Mouse (Mus musculus) left cerebral cortex, adult 6 months (tissue): ENCODE results near the gene Cdh12. TPM values are rescaled to one million over a fixed set of nuclear protein-coding genes. Genes with fewer than 3 reads are reported as not detected.

ENCODE experiments used
- long read RNA-seq, 2 experiments: library from polyadenylated mRNA; unstranded; transcript quantifications; one replicate each; pipeline ENCODE4 v2.0.0; 2019 to 2020
- polyA plus RNA-seq: library from polyadenylated mRNA; unstranded; fragments of <200 nt; fragmentation: Nextera tagmentation; gene quantifications from 2 replicates; pipeline ENCODE4 v1.2.3, GENCODE M21; 2021

The Cdh12 gene
- 4.5 and 6.8 TPM in 2 replicates for polyA plus RNA-seq
- long read RNA-seq, experiment 1, full-length matches to known transcripts: 16 of 35 reads
- long read RNA-seq, experiment 1, partial matches to known transcripts: 8 of 35 reads
- long read RNA-seq, experiment 1, other reads (novel, unspliced or antisense): 11 of 35 reads
- long read RNA-seq, experiment 2, partial matches to known transcripts: 7 of 21 reads
- long read RNA-seq, experiment 2, other reads (novel, unspliced or antisense): 14 of 21 reads

GRCm38 (mm10) chr15:20448861-20449663, at the start of gene Cdh12:
Gene Cdh12, plus strand, starts transcription at chr15:20449265.

GRCm38 (mm10) chr15:20666650-20667049, 217.6 kb downstream of the Cdh12 start, which contains the start of gene Acot10:
Gene Acot10, minus strand, starts transcription at chr15:20666750.

Other genes starting within 250 kb of the Cdh12 start
- not detected in 2 replicates for gene Acot10, start 217.5 kb downstream of the Cdh12 start, polyA plus RNA-seq